Mouse (Mus musculus): ENCODE results near the gene Srsf12. TPM values are rescaled to one million over a fixed set of nuclear protein-coding genes. Genes with fewer than 3 reads are reported as not detected.

Srsf12 gene
- polyA plus RNA-seq, 1 experiment, result not detected

DNA sequence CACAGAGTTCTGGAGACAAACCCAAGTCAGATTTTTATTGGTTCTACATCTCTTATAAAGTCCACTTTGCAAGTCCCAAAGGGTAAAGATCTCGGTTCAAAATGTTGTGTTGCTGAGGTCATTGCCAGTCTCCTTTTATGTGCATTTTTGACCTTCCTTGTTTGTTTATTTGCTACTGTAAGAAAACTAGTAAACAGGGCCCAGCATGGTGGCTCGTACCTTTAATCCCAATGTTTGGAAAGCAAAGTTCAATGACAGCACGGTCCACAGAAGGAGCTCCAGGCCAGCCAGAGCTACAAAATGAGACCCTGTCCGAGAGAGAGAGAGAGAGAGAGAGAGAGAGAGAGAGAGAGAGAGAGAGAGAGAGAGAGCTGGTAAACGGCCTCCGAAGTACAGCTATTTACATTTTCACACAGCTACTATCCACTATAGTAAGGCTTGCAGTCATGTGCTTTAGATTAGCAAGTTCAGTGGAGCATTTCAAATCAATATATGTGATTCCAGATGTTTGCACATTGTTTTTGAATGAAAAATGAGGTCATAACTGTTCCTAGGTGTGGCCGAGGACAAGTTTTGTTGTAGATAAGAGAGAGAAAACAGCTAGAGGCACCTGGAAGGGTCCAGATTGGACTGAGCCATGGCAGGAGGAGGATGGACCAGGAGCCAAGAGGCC, 15.3 kb downstream of the Srsf12 start:
- no peak for TF ChIP-seq FLI1 (IDR thresholded peaks at IDR 0.05; ENCODE audit: low read length)
- no peak for TF ChIP-seq GATA1 (IDR thresholded peaks at IDR 0.05; ENCODE audit: borderline replicate concordance, low read length)
- H3K27me3 ChIP-seq (replicated peaks), result no peaks in the 10 kb centered on the region
- H3K4me3 ChIP-seq (replicated peaks), result no peak overlapping the region
- H3K4me1 ChIP-seq, result peaks cover 3% of the 10 kb centered on the region; the same call in 1 of the 2 replicates
- no peaks in the 10 kb centered on the region for H3K36me3 ChIP-seq (replicated peaks; ENCODE audit: low read length)
- H3K9me3 ChIP-seq, result no peaks in the 10 kb centered on the region

DNA sequence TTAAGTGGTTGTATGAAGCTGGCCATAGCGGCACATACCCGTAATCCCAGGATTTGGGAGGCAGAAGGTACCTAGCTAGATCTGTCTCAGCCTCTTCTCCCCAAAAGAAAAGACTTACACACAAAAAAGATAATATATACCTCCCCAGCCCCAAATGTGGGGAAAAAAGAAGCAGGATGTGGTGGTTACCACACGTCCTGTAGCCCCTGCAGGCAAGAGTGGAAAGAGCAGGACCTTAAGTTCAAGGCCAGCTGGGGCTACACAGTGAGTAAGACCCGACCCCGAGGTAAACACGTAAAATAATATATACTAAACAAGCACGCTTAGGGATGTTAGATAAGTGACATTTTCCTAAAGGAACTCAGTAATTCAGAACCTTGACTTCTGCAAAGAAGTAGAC, 18.4 kb downstream of the Srsf12 start:
- H3K36me3 ChIP-seq (replicated peaks; ENCODE audit: low read length), result no peaks in the 10 kb centered on the region
- H3K4me3 ChIP-seq (replicated peaks), result no peak overlapping the region
- peaks cover 3% of the 10 kb centered on the region; the same call in 1 of the 2 replicates for H3K4me1 ChIP-seq
- TF ChIP-seq GATA1 (IDR thresholded peaks at IDR 0.05; ENCODE audit: borderline replicate concordance, low read length), result no peak
- no peak for TF ChIP-seq FLI1 (IDR thresholded peaks at IDR 0.05; ENCODE audit: low read length)
- no peaks in the 10 kb centered on the region for H3K27me3 ChIP-seq (replicated peaks)
- H3K9me3 ChIP-seq, result no peaks in the 10 kb centered on the region

DNA sequence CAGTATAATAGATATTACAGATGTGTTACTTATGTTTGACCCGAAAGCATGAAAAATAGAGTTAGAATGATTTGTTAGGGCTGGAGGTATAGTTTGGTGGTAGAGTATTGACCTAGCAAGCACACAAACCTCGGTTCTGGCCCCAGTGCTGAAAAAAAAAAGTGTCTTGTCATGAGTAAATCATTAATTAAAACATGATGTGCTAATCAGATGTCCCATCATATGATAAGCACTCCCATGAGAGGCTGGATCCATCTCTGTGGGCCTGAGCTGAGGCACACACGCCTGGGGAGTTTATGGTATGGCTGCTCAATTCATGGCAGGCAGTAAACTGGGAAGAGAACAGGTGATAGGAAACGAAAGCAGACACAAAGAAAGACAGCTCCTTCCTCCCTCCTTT, 20.8 kb downstream of the Srsf12 start:
- H3K9me3 ChIP-seq, result no peaks in the 10 kb centered on the region
- peaks cover 3% of the 10 kb centered on the region; the same call in 1 of the 2 replicates for H3K4me1 ChIP-seq
- TF ChIP-seq FLI1 (IDR thresholded peaks at IDR 0.05; ENCODE audit: low read length) (no peak), GATA1 (IDR thresholded peaks at IDR 0.05; ENCODE audit: borderline replicate concordance, low read length) (no peak)
- H3K4me3 ChIP-seq (replicated peaks), result no peak overlapping the region
- no peaks in the 10 kb centered on the region for H3K27me3 ChIP-seq (replicated peaks)
- no peaks in the 10 kb centered on the region for H3K36me3 ChIP-seq (replicated peaks; ENCODE audit: low read length)

DNA sequence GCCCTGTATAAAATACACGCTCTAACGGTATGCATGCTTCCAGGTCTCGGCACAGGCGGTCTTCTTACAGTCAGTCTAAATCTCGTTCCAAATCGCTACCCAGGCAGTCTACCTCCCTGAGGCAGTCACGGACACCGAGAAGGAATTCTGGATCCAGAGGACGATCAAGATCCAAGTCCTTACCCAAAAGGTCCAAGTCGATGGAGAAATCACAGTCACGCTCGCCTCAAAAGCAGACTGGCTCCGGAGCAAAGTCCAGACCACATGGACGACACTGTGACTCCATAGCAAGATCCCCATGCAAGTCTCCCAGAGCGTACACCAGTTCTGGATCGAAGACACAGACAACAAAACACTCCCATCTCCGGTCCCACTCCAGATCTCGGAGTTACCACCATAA, 22.1 kb downstream of the Srsf12 start:
- H3K4me1 ChIP-seq, result peaks cover 3% of the 10 kb centered on the region; the same call in 1 of the 2 replicates
- no peak overlapping the region for H3K4me3 ChIP-seq (replicated peaks)
- TF ChIP-seq GATA1 (IDR thresholded peaks at IDR 0.05; ENCODE audit: borderline replicate concordance, low read length), result no peak
- no peak for TF ChIP-seq FLI1 (IDR thresholded peaks at IDR 0.05; ENCODE audit: low read length)
- peaks cover 7% of the 10 kb centered on the region for H3K9me3 ChIP-seq
- no peaks in the 10 kb centered on the region for H3K36me3 ChIP-seq (replicated peaks; ENCODE audit: low read length)
- no peaks in the 10 kb centered on the region for H3K27me3 ChIP-seq (replicated peaks)

DNA sequence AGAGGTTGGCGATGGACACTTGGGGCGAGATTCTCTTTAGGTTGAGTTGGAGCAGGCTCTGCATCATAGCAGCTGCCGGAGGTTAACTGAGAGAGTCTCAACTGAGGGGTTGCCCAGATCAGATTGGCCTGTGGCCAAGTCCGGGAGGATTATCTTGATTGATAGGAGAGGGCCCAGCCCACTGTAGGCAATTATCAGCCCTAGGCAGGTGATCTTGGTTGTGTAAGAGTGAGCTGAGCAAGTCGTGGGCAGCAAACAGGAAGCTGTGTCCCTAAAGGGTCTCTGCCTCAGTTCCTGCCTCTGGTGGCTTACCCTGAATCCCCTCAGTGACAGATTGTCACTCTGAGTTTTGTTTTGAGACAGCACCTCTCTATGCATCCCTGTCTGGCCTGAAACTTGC, 33.7 kb downstream of the Srsf12 start:
- Histone ChIP-seq H3K9me3 (peaks cover 5% of the 10 kb centered on the region), H3K4me3 (replicated peaks) (no peak overlapping the region), H3K36me3 (replicated peaks; ENCODE audit: low read length) (peaks cover 52% of the 10 kb centered on the region), H3K27me3 (replicated peaks) (no peaks in the 10 kb centered on the region), H3K4me1 (peaks cover 59% of the 10 kb centered on the region)
- TF ChIP-seq GATA1 (IDR thresholded peaks at IDR 0.05; ENCODE audit: borderline replicate concordance, low read length) (no peak), FLI1 (IDR thresholded peaks at IDR 0.05; ENCODE audit: low read length) (no peak)

DNA sequence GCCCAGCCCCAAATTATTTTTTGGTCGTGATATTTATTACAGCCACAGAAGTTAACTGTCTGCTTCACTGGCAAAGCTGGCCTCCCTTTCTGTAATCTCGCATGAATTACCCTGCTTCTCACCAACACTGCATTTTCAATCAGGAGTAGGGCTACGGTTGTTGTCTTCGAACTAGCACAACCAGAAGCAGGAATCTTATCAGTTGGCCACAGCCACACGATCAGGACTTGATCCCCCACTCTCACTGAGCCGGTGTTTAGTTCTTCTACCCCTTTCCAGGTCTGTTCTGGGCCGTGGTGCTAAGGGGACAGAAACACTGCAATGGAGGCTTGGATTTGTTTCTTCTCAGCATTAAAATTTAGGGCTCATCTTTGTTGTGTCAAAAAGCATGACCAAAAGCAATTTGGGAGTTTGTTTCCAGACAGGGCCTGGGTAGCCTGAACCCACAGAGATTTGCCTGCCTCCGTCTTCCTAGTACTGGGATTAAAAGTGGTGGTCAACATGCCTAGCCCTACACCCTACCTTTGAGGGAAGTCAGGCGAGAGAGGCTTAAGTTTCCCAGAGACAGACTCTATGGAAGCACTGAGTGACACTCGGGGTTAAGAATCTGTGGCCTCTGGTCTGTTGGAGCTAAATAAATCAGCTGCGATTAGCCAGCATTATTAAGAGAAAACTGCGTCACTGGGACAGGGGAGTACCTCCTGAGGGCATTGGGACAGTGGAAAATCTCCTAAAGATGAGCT, 34.4 kb downstream of the Srsf12 start:
- no peak overlapping the region for H3K4me3 ChIP-seq (replicated peaks)
- peaks cover 4% of the 10 kb centered on the region for H3K9me3 ChIP-seq
- peaks cover 59% of the 10 kb centered on the region for H3K4me1 ChIP-seq
- H3K36me3 ChIP-seq (replicated peaks; ENCODE audit: low read length), result peaks cover 49% of the 10 kb centered on the region
- H3K27me3 ChIP-seq (replicated peaks), result no peaks in the 10 kb centered on the region
- no peak for TF ChIP-seq FLI1 (IDR thresholded peaks at IDR 0.05; ENCODE audit: low read length)
- TF ChIP-seq GATA1 (IDR thresholded peaks at IDR 0.05; ENCODE audit: borderline replicate concordance, low read length), result no peak

DNA sequence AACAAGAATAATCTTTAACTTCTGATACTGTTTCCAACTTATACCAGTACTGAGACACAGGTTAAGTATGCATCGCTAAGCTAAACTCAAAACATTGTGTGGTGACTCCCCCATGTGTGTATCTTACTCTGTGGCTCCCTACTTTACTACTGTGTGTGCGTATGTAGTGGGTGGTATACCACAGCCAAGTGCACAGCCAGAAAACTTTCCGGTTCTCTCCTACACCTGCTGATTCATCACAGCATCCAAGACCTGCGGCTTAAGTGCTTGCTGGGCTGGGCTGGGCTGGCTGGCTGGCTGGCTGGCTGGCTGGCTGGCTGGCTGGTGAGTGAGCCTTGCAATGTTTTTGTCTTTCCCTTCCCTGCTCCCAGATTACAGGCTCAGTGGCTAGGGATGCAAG, 35.1 kb downstream of the Srsf12 start:
- H3K4me3 ChIP-seq (replicated peaks), result peak overlapping the region; percentile 28
- H3K9me3 ChIP-seq, result no peaks in the 10 kb centered on the region
- TF ChIP-seq FLI1 (IDR thresholded peaks at IDR 0.05; ENCODE audit: low read length) (no peak), GATA1 (IDR thresholded peaks at IDR 0.05; ENCODE audit: borderline replicate concordance, low read length) (no peak)
- peaks cover 59% of the 10 kb centered on the region for H3K4me1 ChIP-seq
- H3K27me3 ChIP-seq (replicated peaks), result no peaks in the 10 kb centered on the region
- H3K36me3 ChIP-seq (replicated peaks; ENCODE audit: low read length), result peaks cover 44% of the 10 kb centered on the region

DNA sequence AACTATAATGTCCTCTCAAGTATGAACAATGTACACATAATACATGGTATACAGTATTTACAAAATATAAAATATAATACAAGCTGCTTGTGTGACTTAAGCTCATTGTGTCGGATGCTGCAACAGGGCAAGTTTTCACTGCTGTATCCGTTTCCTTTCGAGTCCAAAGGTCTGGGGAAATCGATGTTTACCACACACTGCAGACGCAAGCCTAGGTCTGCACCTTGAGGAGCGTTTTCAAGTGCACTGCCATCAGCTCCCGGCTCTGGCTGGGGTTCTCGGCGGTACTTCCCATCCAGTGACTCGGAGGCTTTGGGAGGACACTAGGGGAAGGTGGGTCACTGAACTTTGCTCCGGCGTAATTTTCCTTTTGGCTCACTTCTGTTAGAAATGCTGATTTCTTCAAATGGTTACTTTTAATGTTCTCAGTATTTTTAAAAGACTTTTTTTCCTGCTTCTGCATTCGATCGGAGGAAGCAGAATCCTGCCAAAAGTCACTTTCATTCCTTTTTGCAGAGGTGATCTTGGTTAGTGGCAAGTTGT, 37.1 kb downstream of the Srsf12 start:
- H3K4me1 ChIP-seq, result peaks cover 66% of the 10 kb centered on the region
- peaks cover 44% of the 10 kb centered on the region for H3K36me3 ChIP-seq (replicated peaks; ENCODE audit: low read length)
- H3K4me3 ChIP-seq (replicated peaks), result peak overlapping the region; percentile 96
- H3K9me3 ChIP-seq, result no peaks in the 10 kb centered on the region
- no peak for TF ChIP-seq GATA1 (IDR thresholded peaks at IDR 0.05; ENCODE audit: borderline replicate concordance, low read length)
- TF ChIP-seq FLI1 (IDR thresholded peaks at IDR 0.05; ENCODE audit: low read length), result no peak
- H3K27me3 ChIP-seq (replicated peaks), result no peaks in the 10 kb centered on the region

DNA sequence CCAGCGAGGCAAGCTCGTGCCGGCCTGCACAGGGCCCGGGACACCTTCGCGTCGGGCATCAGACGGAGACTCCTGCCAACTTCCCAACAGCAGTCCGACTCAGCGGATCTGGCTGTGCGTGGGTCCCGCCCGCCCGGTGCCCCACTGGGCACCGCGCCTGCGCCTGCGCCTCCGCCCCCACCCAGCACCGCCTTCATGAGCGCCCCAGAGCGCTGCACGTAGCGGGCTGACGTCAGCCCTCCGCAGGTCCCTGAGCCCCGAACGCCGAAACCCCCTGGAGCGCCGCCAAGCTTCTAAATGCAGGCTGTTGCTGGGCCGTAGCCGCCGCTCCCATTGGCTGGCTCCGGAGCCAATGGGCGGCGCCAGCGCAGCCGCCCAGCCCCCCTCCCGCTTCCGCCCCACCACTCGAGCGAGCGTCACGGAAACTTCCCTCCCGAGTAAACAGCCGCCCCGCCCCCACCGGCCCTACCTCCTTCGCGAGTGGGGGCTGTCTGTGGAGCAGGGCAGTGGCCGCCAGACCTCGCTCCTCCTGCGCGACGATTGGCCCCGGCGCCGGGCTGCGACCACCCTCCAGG, 38.8 kb downstream of the Srsf12 start:
- H3K27me3 ChIP-seq (replicated peaks), result no peaks in the 10 kb centered on the region
- peaks cover 40% of the 10 kb centered on the region for H3K36me3 ChIP-seq (replicated peaks; ENCODE audit: low read length)
- H3K9me3 ChIP-seq, result no peaks in the 10 kb centered on the region
- H3K4me1 ChIP-seq, result peaks cover 61% of the 10 kb centered on the region
- TF ChIP-seq GATA1 (IDR thresholded peaks at IDR 0.05; ENCODE audit: borderline replicate concordance, low read length) (no peak), FLI1 (IDR thresholded peaks at IDR 0.05; ENCODE audit: low read length) (no peak)
- H3K4me3 ChIP-seq (replicated peaks), result peak overlapping the region; percentile 96

Measured in megakaryocyte, embryonic 14.5 days (primary cell).